Mouse (Mus musculus) erythroblast, embryonic 14.5 days (primary cell): ENCODE measurements around the gene Krtap4-1. TPM values are rescaled to one million over a fixed set of nuclear protein-coding genes. Genes with fewer than 3 reads are reported as not detected.
"Not testable (repeated sequence)": the region's sequence is repeated elsewhere in the genome, so short reads cannot be mapped to it uniquely, and the experiment has no call there.

ENCODE experiments used
- H3K27me3 ChIP-seq: 2 replicates; pipeline ENCODE4 v1.6.1; 2012; ENCODE audit warnings: inconsistent platforms; ENCODE audit not compliant: control insufficient read depth
- H3K36me3 ChIP-seq: 2 replicates; pipeline ENCODE4 v1.6.1; 2012; ENCODE audit warnings: mild to moderate bottlenecking, inconsistent platforms; ENCODE audit not compliant: control insufficient read depth
- H3K4me1 ChIP-seq: 2 replicates; pipeline ENCODE4 v1.6.1; 2012; ENCODE audit warnings: inconsistent platforms; ENCODE audit not compliant: control insufficient read depth
- H3K4me3 ChIP-seq: replicated peaks from 2 replicates; pipeline ENCODE3; 2012; ENCODE audit warnings: moderate library complexity, mild to moderate bottlenecking, inconsistent platforms
- H3K9me3 ChIP-seq: 2 replicates; pipeline ENCODE4 v1.6.1; 2012; ENCODE audit warnings: low read length, inconsistent platforms, mixed read lengths; ENCODE audit not compliant: control insufficient read depth
- GATA1 ChIP-seq: IDR thresholded peaks from 2 replicates; pipeline ENCODE4 v1.6.1; 2012; ENCODE audit warnings: low read length, inconsistent platforms, mixed read lengths
- TAL1 ChIP-seq: IDR thresholded peaks from 3 replicates; pipeline ENCODE4 v1.6.1; 2012; ENCODE audit warnings: low read length, inconsistent platforms, mixed read lengths
- polyA plus RNA-seq: library from polyadenylated mRNA; stranded (reverse); fragments of >175 nt; gene quantifications from 2 replicates; pipeline ENCODE4 v1.2.3, GENCODE M21; 2012

The Krtap4-1 gene
- polyA plus RNA-seq = not detected in 2 replicates

DNA sequence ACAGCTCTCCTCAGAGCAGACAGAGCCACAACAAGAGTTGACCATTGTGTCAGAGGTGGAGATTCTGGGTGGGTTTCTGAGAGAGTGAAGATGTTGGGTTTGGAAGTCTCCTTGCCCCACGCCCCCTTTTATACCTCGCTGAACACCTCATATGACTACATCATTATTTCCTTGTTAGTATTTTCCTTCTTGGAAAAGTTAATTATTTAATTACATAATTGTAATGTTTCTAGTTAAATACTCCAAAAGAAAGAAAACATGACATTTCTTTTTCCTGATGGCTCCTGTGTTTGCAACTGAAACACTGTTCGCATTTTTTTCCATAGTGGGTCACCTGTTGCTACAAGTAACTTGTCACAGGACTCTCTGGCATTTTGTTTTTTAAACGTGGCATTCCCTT is at the start of gene Krtap4-1:
Krtap4-1 (minus strand) TSS at position 101 of the 400 bp plus-strand sequence.
- Histone ChIP-seq H3K27me3 (no peaks in the 10 kb centered on the region), H3K4me1 (no peaks in the 10 kb centered on the region), H3K4me3 (no peak within 1 kb of the TSS), H3K36me3 (no peaks in the 10 kb centered on the region), H3K9me3 (peaks cover 2% of the 10 kb centered on the region; the same call in 1 of the 2 replicates)
- TF ChIP-seq TAL1 = no peak
- TF ChIP-seq GATA1 = no peak

GRCm38 (mm10) chr11:99665860-99666259 is 37.8 kb upstream of the Krtap4-1 start, which contains the start of gene Krtap4-6:
Krtap4-6 (minus strand) TSS chr11:99665960.
- no peak for TF ChIP-seq GATA1
- no peak for TF ChIP-seq TAL1
- Histone ChIP-seq H3K4me1 (no peaks in the 10 kb centered on the region), H3K9me3 (peaks cover 8% of the 10 kb centered on the region; the same call in 1 of the 2 replicates), H3K36me3 (no peaks in the 10 kb centered on the region), H3K27me3 (no peaks in the 10 kb centered on the region), H3K4me3 (no peak within 1 kb of the TSS)

DNA sequence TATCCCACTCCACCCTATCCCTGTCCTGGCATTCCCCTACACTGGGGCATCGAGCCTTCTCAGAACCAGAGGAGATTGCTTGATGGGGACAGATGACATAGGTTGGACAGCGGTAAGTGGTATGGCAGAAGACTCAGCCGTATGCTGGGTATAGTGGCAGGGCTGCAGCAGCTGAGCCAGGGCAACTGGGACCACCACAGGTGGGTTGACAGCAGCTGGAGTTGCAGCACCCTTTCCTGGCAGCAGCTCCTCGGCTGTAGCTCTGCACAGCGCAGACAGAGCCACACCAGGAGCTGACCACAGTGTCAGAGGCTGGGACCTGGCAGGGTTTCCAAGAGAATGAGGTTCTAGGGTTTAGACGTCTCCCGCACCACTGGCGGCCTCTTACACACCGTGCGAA is 34.8 kb upstream of the Krtap4-1 start:
- H3K36me3 ChIP-seq = no peaks in the 10 kb centered on the region
- H3K4me1 ChIP-seq = no peaks in the 10 kb centered on the region
- no peak overlapping the region for H3K4me3 ChIP-seq
- H3K9me3 ChIP-seq = peaks cover 8% of the 10 kb centered on the region; the same call in 1 of the 2 replicates
- H3K27me3 ChIP-seq = no peaks in the 10 kb centered on the region
- no peak for TF ChIP-seq GATA1
- no peak for TF ChIP-seq TAL1

GRCm38 (mm10) chr11:99659256-99659655 is 31.2 kb upstream of the Krtap4-1 start:
- H3K36me3 ChIP-seq = no peaks in the 10 kb centered on the region
- no peak overlapping the region for H3K4me3 ChIP-seq
- H3K27me3 ChIP-seq = no peaks in the 10 kb centered on the region
- no peaks in the 10 kb centered on the region for H3K4me1 ChIP-seq
- peaks cover 3% of the 10 kb centered on the region; the same call in 1 of the 2 replicates for H3K9me3 ChIP-seq
- no peak for TF ChIP-seq TAL1
- TF ChIP-seq GATA1 = no peak

DNA sequence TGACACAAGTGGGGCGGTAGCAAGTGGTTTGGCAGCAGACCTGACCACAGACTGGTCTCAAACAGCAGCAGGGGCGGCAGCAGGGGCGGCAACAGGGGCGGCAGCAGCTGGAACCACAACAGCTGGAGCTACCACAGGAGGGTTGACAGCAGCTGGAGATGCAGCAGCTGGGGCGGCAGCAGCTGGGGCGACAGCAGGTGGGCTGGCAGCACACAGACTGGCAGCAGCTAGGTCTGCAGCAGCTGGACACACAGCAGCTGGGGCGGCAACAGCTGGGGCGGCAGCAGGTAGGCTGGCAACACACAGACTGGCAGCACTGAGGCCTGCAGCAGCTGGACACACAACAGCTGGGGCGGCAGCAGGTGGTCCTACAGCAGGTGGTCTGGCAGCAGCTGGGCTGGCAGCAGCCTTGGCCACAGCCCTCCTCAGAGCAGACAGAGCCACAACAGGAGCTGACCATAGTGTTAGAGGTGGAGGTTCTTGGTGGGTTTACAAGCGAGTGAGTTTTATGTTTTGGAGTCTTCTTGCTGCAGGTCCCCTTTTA is 30.5 kb upstream of the Krtap4-1 start, which contains the start of gene Gm11563:
Gm11563 (minus strand) TSS at position 494 of the 544 bp plus-strand sequence.
- H3K27me3 ChIP-seq, H3K36me3 ChIP-seq, H3K4me3 ChIP-seq, H3K4me1 ChIP-seq, H3K9me3 ChIP-seq: not testable (repeated sequence)

DNA sequence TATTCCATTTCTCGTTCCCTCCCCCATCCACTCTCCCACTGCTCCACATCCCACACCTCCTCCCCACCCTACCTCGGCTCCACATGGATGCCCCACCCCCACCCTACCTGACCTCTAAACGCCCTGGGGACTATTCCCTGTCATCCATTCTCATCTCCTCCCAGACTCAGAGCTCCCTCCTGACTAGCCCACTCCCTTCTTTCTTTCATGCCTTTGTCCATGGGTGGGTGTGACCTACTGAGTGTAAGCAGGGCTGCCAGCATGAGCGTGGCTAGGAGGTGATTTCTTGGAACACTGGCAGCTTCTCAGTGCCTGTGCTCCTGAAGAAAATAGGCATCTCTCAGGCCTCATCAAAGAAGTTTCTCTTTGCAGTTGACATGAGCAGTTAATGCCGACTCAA is 29.0 kb upstream of the Krtap4-1 start:
- H3K27me3 ChIP-seq = no peaks in the 10 kb centered on the region
- H3K4me3 ChIP-seq = no peak overlapping the region
- H3K4me1 ChIP-seq = no peaks in the 10 kb centered on the region
- TF ChIP-seq GATA1 = no peak
- TF ChIP-seq TAL1 = no peak
- H3K9me3 ChIP-seq = no peaks in the 10 kb centered on the region; the same call in 1 of the 2 replicates
- no peaks in the 10 kb centered on the region for H3K36me3 ChIP-seq

DNA sequence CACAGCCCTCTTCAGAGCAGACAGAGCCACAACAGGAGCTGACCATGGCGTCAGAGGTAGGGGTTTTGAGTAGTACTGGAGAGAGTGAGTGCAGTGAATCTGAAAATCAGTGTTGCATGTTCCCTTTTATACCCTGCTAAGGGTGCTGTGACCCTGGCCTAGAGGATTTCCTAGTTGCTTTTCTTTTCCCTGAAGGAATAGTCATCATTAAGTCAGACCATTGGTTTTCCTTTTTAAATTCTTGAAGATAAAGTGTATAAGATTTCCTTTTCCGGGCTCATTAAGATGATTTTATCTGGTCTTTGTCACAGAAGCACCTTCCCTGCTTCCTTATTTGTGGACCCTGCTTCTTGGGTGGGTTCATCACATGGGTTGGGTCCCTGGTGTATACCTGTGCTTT is 22.1 kb upstream of the Krtap4-1 start, which contains the start of gene Gm11555:
Gm11555 (minus strand) TSS at position 101 of the 400 bp plus-strand sequence.
- Histone ChIP-seq H3K4me3 (no peak within 1 kb of the TSS), H3K9me3 (peaks cover 5% of the 10 kb centered on the region; the same call in 1 of the 2 replicates), H3K4me1 (no peaks in the 10 kb centered on the region), H3K36me3 (no peaks in the 10 kb centered on the region), H3K27me3 (no peaks in the 10 kb centered on the region)
- TF ChIP-seq GATA1 = no peak
- no peak for TF ChIP-seq TAL1

DNA sequence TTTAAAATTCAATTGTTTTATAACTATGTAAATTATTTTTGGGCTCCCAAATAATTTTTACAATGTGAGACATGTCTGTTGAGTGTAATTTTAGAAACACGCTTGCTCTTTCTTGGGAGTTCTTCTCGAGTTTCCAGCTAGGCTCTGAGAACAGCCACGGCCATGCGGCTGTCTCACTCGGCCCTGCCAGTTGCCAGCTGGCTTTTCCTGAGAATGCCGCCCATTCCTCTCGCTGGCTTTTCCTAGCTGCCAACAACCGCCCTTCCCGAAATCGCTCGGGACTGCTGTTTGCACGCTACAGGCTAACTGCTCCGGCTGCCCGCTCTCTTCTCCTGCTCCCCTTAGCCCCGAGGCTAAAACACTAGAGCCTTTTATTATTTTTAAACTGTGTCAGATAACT is 18.4 kb upstream of the Krtap4-1 start:
- peaks cover 8% of the 10 kb centered on the region; the same call in 1 of the 2 replicates for H3K9me3 ChIP-seq
- H3K4me1 ChIP-seq = no peaks in the 10 kb centered on the region
- no peak for TF ChIP-seq TAL1
- TF ChIP-seq GATA1 = no peak
- H3K27me3 ChIP-seq = no peaks in the 10 kb centered on the region
- H3K4me3 ChIP-seq = no peak overlapping the region
- H3K36me3 ChIP-seq = no peaks in the 10 kb centered on the region

DNA sequence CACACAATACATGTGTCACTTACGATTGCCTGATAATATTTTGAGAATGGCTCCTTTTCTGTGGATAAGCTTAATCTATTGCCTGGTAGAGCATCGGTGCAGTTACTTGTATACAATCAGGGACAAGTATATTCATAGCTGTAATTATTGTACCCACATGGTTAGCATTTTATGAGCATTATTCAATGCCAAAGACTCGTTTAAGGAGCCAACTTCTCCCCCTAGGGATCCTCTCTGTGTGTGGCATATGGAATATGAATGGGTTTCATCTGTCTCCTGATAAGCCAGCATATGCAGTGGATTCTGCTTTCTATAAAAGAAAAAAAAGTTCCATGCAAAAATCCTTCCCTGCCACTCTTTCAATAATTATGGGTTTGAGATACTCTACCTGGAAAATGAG is 16.3 kb upstream of the Krtap4-1 start:
- H3K4me3 ChIP-seq = no peak overlapping the region
- peaks cover 5% of the 10 kb centered on the region; the same call in 1 of the 2 replicates for H3K9me3 ChIP-seq
- TF ChIP-seq TAL1 (no peak), GATA1 (no peak)
- H3K27me3 ChIP-seq = no peaks in the 10 kb centered on the region
- H3K4me1 ChIP-seq = no peaks in the 10 kb centered on the region
- no peaks in the 10 kb centered on the region for H3K36me3 ChIP-seq

DNA sequence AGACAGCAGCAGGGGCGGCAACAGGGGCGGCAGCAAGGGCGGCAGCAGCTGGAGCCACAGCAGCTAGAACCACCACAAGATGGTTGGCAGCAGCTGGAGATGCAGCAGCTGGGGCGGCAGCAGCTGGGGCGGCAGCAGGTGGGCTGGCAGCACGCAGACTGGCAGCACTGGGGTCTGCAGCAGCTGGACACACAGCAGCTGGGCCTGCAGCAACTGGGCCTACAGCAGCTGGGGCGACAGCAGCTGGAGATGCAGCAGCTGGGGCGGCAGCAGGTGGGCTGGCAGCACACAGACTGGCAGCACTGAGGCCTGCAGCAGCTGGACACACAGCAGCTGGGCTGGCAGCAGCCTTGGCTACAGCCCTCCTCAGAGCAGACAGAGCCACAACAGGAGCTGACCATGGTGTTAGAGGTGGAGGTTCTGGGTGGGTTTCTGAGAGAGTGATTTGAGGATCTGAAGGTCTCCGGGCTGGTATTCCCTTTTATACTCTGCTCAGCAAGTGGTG is 15.6 kb upstream of the Krtap4-1 start, which contains the start of gene Krtap4-7:
Krtap4-7 (minus strand) TSS at position 455 of the 505 bp plus-strand sequence.
- H3K4me1 ChIP-seq, H3K27me3 ChIP-seq, H3K9me3 ChIP-seq, H3K4me3 ChIP-seq, H3K36me3 ChIP-seq: not testable (repeated sequence)
